Mouse (Mus musculus) left cerebral cortex, postnatal 14 days (tissue): Measurements from ENCODE around the gene Bcl2a1d. TPM values are rescaled to one million over a fixed set of nuclear protein-coding genes. Genes with fewer than 3 reads are reported as not detected.
"Not testable (repeated sequence)": the region's sequence is repeated elsewhere in the genome, so short reads cannot be mapped to it uniquely, and the experiment has no call there.

Experiments used
- DNase-seq, 2 experiments: peaks; one replicate each; pipeline ENCODE4 v3.0.0; 2021 to 2022; ENCODE audit warnings: low spot score in 2 of 2, mixed read lengths in 1 of 2
- intact Hi-C: fragments of 180-260 bp; cut with DNase I; formaldehyde crosslinking; loops from one replicate; pipeline ENCODE4 v1.15.1; 2025
- total RNA-seq, 2 experiments: library from RNA; stranded (reverse); gene quantifications; 2 replicates each; pipeline ENCODE4 v1.2.3; 2021

Gene Bcl2a1d
- total RNA-seq, 2 experiments from 2014 or later = 0.42 TPM; not detected in 1

GRCm38 (mm10) chr9:88709304-88709703 is 22.4 kb downstream of the Bcl2a1d start:
- DNase-seq = no peak
- intact Hi-C loops = loop anchor here (5.0 kb wide), 2 partner anchors 152 to 518 kb away; no protein-coding TSS in a partner anchor

- intact Hi-C loops = loop anchor here (5.0 kb wide), 2 partner anchors 149 to 521 kb away; no protein-coding TSS in a partner anchor
- DNase-seq = no peak
Measured at GRCm38 (mm10) chr9:88706700-88707099, 25.0 kb downstream of the Bcl2a1d start.

GRCm38 (mm10) chr9:88705157-88705556 is 26.6 kb downstream of the Bcl2a1d start:
- DNase-seq = not testable (repeated sequence)
- intact Hi-C loops = loop anchor here (5.0 kb wide), 2 partner anchors 148 to 522 kb away; no protein-coding TSS in a partner anchor

- DNase-seq = not testable (repeated sequence)
- intact Hi-C loops = loop anchor here (10.0 kb wide), 1 partner anchor 276 kb away; no protein-coding TSS in a partner anchor
Measured at GRCm38 (mm10) chr9:88698746-88699145, 33.0 kb downstream of the Bcl2a1d start.

- intact Hi-C loops = loop anchor here (10.0 kb wide), 1 partner anchor 283 kb away; no protein-coding TSS in a partner anchor
- not testable (repeated sequence) for DNase-seq
Measured at GRCm38 (mm10) chr9:88691307-88691706, 40.4 kb downstream of the Bcl2a1d start.

- intact Hi-C loops, DNase-seq: not testable (repeated sequence)
Measured at GRCm38 (mm10) chr9:88689451-88689850, 42.3 kb downstream of the Bcl2a1d start.

- intact Hi-C loops, DNase-seq: not testable (repeated sequence)
Measured at GRCm38 (mm10) chr9:88686719-88687118, 45.0 kb downstream of the Bcl2a1d start.

Other genes with a start within 250 kb of the Bcl2a1d start
- gene Syncrip, start 249.3 kb downstream of the Bcl2a1d start, total RNA-seq = 10 to 100 TPM; 69.9 to 72.5 TPM
- gene Zfp949, start 183.9 kb downstream of the Bcl2a1d start, total RNA-seq = 10 to 100 TPM; 17.3 to 19.7 TPM
- gene Trim43a, start 151.0 kb downstream of the Bcl2a1d start, total RNA-seq = 1 to 10 TPM; 1.8 TPM
- gene Mthfsl, start 11.6 kb downstream of the Bcl2a1d start, total RNA-seq = 10 to 100 TPM; 27.3 to 33.1 TPM
- gene Trim43c, start 107.2 kb upstream of the Bcl2a1d start, total RNA-seq = not detected
- gene Bcl2a1a, start 225.0 kb upstream of the Bcl2a1d start, total RNA-seq = not detected